Mouse (Mus musculus) T-cell, adult 66 days (primary cell): ENCODE results near the gene Dyx1c1. TPM values are rescaled to one million over a fixed set of nuclear protein-coding genes. Genes with fewer than 3 reads are reported as not detected.

Experiments used
- total RNA-seq, 2 experiments: library from RNA; stranded (reverse); gene quantifications; 3 replicates in 1 of 2; 4 replicates in 1 of 2; pipeline ENCODE4 v1.2.4; 2023

Gene Dyx1c1
- total RNA-seq: 1 to 10 TPM; 1.7 TPM

DNA sequence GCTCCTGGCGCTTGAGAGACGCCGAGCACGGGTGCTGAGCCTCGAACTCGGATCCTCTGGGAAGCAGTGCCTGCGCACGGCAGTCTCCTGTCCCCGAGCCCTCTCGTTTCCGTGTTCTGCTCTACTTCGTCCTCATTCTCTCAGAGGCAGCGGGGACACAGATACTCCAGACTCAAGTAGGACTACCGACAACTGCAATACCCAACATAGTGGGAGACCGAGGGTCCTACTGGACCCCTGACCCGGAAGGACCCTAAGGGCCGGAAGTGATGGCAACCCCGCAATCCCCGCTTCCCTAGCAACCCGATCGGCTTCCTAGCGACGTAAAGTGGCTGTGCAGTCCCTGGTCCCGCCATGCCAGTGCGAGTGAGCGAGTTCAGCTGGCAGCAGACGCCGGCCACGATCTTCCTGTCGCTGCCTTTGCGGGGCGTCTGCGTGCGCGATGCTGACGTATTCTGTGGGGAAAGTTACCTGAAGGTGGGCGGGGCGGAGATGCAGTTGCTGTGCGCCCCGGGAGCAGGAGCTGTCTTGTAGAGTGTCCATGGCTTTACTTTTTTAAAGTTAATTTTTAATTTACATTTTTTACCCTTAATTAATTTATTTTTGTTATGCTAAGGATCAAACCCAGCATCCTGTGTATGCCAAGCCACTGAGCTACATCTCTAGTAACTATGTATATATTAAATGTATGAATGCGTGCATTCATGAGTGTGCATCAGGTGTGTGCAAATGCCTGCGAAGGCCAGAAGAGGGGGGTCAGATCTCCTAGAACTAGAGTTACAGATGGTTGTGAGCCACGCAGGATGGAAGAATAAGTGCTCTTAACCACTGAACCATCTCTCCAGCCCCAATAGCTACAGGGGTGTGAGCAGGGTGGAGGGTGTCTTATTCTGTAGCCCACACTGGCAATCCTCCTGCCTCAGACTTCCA lies at the start of gene Dyx1c1, which contains the start of gene Gm44503:
Dyx1c1 (plus strand) TSS at position 265 of the 930 bp plus-strand sequence.
Gm44503 (plus strand) TSS at position 332 of the 930 bp plus-strand sequence.

DNA sequence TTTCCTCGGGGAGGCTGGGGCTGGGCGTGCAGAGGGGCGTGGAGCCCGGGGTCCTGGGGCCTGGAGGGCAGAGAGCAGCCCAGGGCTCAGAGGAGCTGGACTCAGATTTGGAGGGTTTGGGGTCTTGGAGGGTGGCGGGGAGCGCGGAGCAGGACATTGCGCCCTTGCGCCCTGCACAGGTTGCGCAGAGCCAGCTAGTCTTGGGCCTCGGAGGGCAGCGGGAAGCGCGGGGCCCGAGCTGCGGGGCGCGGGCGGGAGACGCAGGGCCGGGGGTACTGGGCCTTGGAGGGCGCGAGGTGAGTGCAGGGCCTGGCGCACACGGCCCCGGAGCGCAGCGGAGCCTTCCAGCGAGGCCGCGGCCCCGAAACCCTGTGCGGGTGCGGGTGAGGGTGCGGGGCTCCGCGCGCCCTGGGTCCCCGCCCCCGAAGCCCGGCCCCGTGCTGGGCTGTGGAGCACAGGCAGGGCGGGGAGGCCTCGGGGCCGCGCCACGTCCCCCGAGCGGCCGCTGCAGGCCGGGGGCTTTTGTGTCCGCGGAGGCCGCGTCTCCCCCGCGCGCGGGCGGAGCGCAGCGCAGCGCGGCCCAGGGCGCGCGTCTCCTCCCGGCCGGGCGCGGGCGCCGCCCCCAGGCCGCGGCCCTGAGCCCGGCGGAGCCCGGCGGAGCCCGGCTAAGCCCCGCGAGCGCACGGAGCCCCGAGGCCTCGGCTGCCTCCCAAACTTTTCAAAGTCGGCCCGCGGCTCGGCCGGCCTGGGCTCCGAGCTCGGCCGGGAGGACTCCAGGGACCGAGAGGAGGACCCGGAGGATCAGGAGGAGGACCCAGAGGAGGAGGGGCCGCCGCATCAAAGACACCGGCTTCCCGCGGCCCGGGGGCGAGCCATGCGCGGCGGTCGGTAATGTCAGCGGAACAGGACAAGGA lies 33.3 kb upstream of the Dyx1c1 start, which contains the start of gene Pygo1:
Pygo1 (plus strand) TSS at position 625 of the 914 bp plus-strand sequence.

DNA sequence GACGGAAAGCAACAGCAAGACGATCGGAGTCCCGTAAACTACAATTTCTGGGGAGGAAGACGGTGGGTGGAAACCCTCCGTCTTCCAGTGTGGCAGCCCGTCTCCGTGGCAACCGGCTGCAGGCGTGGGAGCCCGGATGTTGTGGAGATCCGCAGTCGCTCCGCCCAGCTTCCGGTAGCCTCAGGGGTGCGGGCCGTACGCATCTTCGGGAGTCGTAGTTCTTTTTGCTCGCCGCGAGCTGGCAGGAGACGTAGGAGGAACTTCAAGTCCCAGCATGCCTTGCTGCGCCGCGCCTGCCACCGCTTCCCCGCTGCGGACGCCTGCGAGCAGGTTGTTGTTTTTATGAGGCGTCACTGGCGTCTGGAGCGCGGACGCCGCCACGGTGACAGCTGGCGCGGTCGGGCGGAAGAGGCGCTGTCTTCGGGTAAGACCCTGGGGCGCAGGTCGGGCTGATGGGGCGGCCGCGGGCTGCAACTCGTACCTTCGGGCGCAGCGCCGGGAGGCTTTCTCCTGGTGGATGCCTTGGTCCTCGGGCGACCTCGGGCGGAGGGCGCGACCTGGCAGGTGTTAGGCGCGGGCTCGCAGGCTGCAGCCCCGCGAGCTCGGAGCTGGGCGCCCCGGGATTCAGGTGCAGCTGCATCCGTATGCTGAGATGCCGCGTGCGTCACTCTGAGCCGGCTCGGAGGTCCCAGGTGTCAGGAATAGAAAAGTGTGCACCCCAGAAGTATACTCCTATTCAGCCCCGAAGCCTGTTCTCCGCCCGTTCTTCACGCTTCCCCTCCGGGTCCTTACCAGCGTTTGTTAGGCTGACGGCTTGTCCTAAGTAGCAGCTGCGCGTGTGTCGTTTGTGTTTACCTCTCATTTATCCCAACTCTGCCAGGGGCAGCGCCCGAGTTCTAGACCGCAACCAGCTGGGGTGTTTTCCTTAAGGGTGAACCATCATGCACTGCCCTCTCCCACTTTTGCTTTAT lies 26.9 kb downstream of the Dyx1c1 start, which contains the start of the genes Ccpg1os and Ccpg1:
Ccpg1os (minus strand) TSS at position 133 of the 971 bp plus-strand sequence.
Ccpg1 (plus strand) TSS at position 180 of the 971 bp plus-strand sequence.

Other genes with a start within 250 kb of the Dyx1c1 start
- under 1 TPM; 0.09 TPM for gene Prtg, start 151.9 kb upstream of the Dyx1c1 start, total RNA-seq
- not detected for gene Pygo1, start 33.1 kb upstream of the Dyx1c1 start, total RNA-seq
- gene Gm44503, start 67 bp downstream of the Dyx1c1 start, total RNA-seq: not detected
- gene Ccpg1os, start 26.6 kb downstream of the Dyx1c1 start, total RNA-seq: 1 to 10 TPM; 4.7 to 6.0 TPM
- gene Ccpg1, start 26.6 kb downstream of the Dyx1c1 start, total RNA-seq: 100 to 1,000 TPM in 1 of 2 experiments, 10 to 100 TPM in 1; 91.2 to 107 TPM
- 10 to 100 TPM; 15.1 to 18.4 TPM for gene Pigb, start 81.6 kb downstream of the Dyx1c1 start, total RNA-seq
- gene Rab27a, start 86.1 kb downstream of the Dyx1c1 start, total RNA-seq: 10 to 100 TPM; 60.2 to 65.5 TPM
- gene Khdc3, start 143.1 kb downstream of the Dyx1c1 start, total RNA-seq: 10 to 100 TPM in 1 of 2 experiments, 1 to 10 TPM in 1; 9.6 to 10.9 TPM
- not detected for gene Gm20509, start 143.7 kb downstream of the Dyx1c1 start, total RNA-seq
- gene Rsl24d1, start 154.6 kb downstream of the Dyx1c1 start, total RNA-seq: 10 to 100 TPM; 71.7 to 73.4 TPM